Mouse (Mus musculus) CH12.LX (cell line): ENCODE data around the gene Cpeb3.
A peak's percentile ranks its signal among the peaks of the same experiment; 100 is the strongest.

Experiments
- BHLHE40 ChIP-seq: IDR thresholded peaks from 2 replicates; pipeline ENCODE4 v1.6.1; 2011; ENCODE audit warnings: mild to moderate bottlenecking, low read depth, low read length, improper control_type of control experiment
- CTCF ChIP-seq, 2 experiments: IDR thresholded peaks in 1 of 2; conservative IDR thresholded peaks in 1 of 2; 2 replicates each; pipeline ENCODE4 v1.5.1; 2011 to 2012; ENCODE audit warnings: low read depth in 2 of 2, low read length in 2 of 2, improper control_type of control experiment in 1 of 2, inconsistent platforms in 1 of 2, mild to moderate bottlenecking in 1 of 2, moderate library complexity in 1 of 2
- EP300 ChIP-seq: IDR thresholded peaks from 2 replicates; pipeline ENCODE4 v1.6.1; 2011; ENCODE audit warnings: low read length, improper control_type of control experiment
- HCFC1 ChIP-seq: IDR thresholded peaks from 2 replicates; pipeline ENCODE4 v1.6.1; 2012; ENCODE audit warnings: low read depth, mild to moderate bottlenecking, inconsistent platforms, low read length, improper control_type of control experiment
- IRF4 ChIP-seq: IDR thresholded peaks from 2 replicates; pipeline ENCODE4 v1.6.1; 2014; ENCODE audit warnings: low read depth, mild to moderate bottlenecking, inconsistent platforms, low read length, improper control_type of control experiment
- KAT2A ChIP-seq: IDR thresholded peaks from 2 replicates; pipeline ENCODE4 v1.6.1; 2012; ENCODE audit warnings: low read length, improper control_type of control experiment, inconsistent platforms; ENCODE audit not compliant: insufficient replicate concordance
- MAFK ChIP-seq: IDR thresholded peaks from 2 replicates; pipeline ENCODE4 v1.6.1; 2011; ENCODE audit warnings: low read length, improper control_type of control experiment; ENCODE audit not compliant: insufficient replicate concordance
- POLR2A ChIP-seq: IDR thresholded peaks from 2 replicates; pipeline ENCODE4 v1.6.1; 2011; ENCODE audit warnings: low read depth, mild to moderate bottlenecking, improper control_type of control experiment, low read length
- RCOR1 ChIP-seq: conservative IDR thresholded peaks from 2 replicates; pipeline ENCODE4 v1.6.1; 2012; ENCODE audit warnings: low read depth, mild to moderate bottlenecking, inconsistent platforms, low read length, improper control_type of control experiment
- TCF12 ChIP-seq: IDR thresholded peaks from 2 replicates; pipeline ENCODE4 v1.6.1; 2014; ENCODE audit warnings: low read depth, mild to moderate bottlenecking, inconsistent platforms, low read length, improper control_type of control experiment
- UBTF ChIP-seq: IDR thresholded peaks from 2 replicates; pipeline ENCODE4 v1.6.1; 2012; ENCODE audit warnings: low read depth, mild to moderate bottlenecking, inconsistent platforms, low read length, improper control_type of control experiment, moderate library complexity
- USF2 ChIP-seq: conservative IDR thresholded peaks from 2 replicates; pipeline ENCODE4 v1.6.1; 2011; ENCODE audit warnings: low read depth, low read length, improper control_type of control experiment
- ZMIZ1 ChIP-seq: IDR thresholded peaks from 2 replicates; pipeline ENCODE4 v1.6.1; 2012; ENCODE audit warnings: low read depth, mild to moderate bottlenecking, inconsistent platforms, low read length, improper control_type of control experiment

- peak in 1 of 2 experiments; percentile 54; a peak in 2 of 4 replicates for TF ChIP-seq CTCF (conservative IDR thresholded peaks at IDR 0.05 in 1 of 2, IDR thresholded peaks at IDR 0.05 in 1 of 2; ENCODE audit: low read depth in 2 of 2, low read length in 2 of 2)
- TF ChIP-seq POLR2A: no peak
- no peak for TF ChIP-seq EP300
- TF ChIP-seq USF2: no peak
- TF ChIP-seq BHLHE40: no peak
- no peak for TF ChIP-seq UBTF
- TF ChIP-seq TCF12: no peak
- no peak for TF ChIP-seq MAFK
- no peak for TF ChIP-seq RCOR1
- TF ChIP-seq ZMIZ1: no peak
- no peak for TF ChIP-seq KAT2A
- no peak for TF ChIP-seq HCFC1
- TF ChIP-seq IRF4: no peak
Observed at GRCm38 (mm10) chr19:37081467-37081866, 126.9 kb downstream of the Cpeb3 start.
